Mouse (Mus musculus): ENCODE results near the gene Neurod6.
"Not testable (repeated sequence)": the region's sequence is repeated elsewhere in the genome, so short reads cannot be mapped to it uniquely, and the experiment has no call there.

Gene Neurod6

GRCm38 (mm10) chr6:55680974-55681373, at the start of gene Neurod6:
Gene Neurod6 (minus strand): TSS chr6:55681263.
- DNase-seq (ENCODE audit: low spot score in 2 of 2), result no peak

- DNase-seq (ENCODE audit: low spot score in 2 of 2), result peak in 1 of 2 experiments; percentile 2
These were observed 36.1 kb upstream of the Neurod6 start for GRCm38 (mm10) chr6:55717209-55717608.

GRCm38 (mm10) chr6:55715446-55715845, 34.4 kb upstream of the Neurod6 start:
- no peak for DNase-seq (ENCODE audit: low spot score in 2 of 2)

- not testable (repeated sequence) for DNase-seq (ENCODE audit: low spot score in 2 of 2)
These were observed 29.9 kb upstream of the Neurod6 start for GRCm38 (mm10) chr6:55710913-55711312.

GRCm38 (mm10) chr6:55704759-55705104, 23.7 kb upstream of the Neurod6 start:
- DNase-seq (ENCODE audit: low spot score in 2 of 2), result no peak

GRCm38 (mm10) chr6:55704061-55704758, 23.1 kb upstream of the Neurod6 start:
- DNase-seq (ENCODE audit: low spot score in 2 of 2), result no peak

- DNase-seq (ENCODE audit: low spot score in 2 of 2), result no peak
These were observed 19.6 kb upstream of the Neurod6 start for GRCm38 (mm10) chr6:55700392-55701386.

GRCm38 (mm10) chr6:55690015-55690531, 9.0 kb upstream of the Neurod6 start:
- no peak for DNase-seq (ENCODE audit: low spot score in 2 of 2)

- no peak for DNase-seq (ENCODE audit: low spot score in 2 of 2)
These were observed 2.4 kb upstream of the Neurod6 start for GRCm38 (mm10) chr6:55683506-55683905.

GRCm38 (mm10) chr6:55682886-55683285, 1.8 kb upstream of the Neurod6 start:
- DNase-seq (ENCODE audit: low spot score in 2 of 2), result no peak

- DNase-seq (ENCODE audit: low spot score in 2 of 2), result no peak
These were observed 2.4 kb downstream of the Neurod6 start for GRCm38 (mm10) chr6:55678571-55679185.

- DNase-seq (ENCODE audit: low spot score in 2 of 2), result no peak
These were observed 3.7 kb downstream of the Neurod6 start for GRCm38 (mm10) chr6:55677326-55677725.

GRCm38 (mm10) chr6:55676663-55677311, 4.3 kb downstream of the Neurod6 start:
- no peak for DNase-seq (ENCODE audit: low spot score in 2 of 2)

- DNase-seq (ENCODE audit: low spot score in 2 of 2), result no peak
These were observed 4.9 kb downstream of the Neurod6 start for GRCm38 (mm10) chr6:55676141-55676662.

GRCm38 (mm10) chr6:55667801-55668200, 13.3 kb downstream of the Neurod6 start:
- no peak for DNase-seq (ENCODE audit: low spot score in 2 of 2)

GRCm38 (mm10) chr6:55661126-55661915, 19.7 kb downstream of the Neurod6 start:
- no peak for DNase-seq (ENCODE audit: low spot score in 2 of 2)

GRCm38 (mm10) chr6:55649996-55650395, 31.1 kb downstream of the Neurod6 start:
- DNase-seq (ENCODE audit: low spot score in 2 of 2), result no peak

- no peak for DNase-seq (ENCODE audit: low spot score in 2 of 2)
These were observed 31.5 kb downstream of the Neurod6 start for GRCm38 (mm10) chr6:55649581-55649980.

GRCm38 (mm10) chr6:55648886-55649285, 32.2 kb downstream of the Neurod6 start:
- DNase-seq (ENCODE audit: low spot score in 2 of 2), result no peak

- DNase-seq (ENCODE audit: low spot score in 2 of 2), result no peak
These were observed 33.2 kb downstream of the Neurod6 start for GRCm38 (mm10) chr6:55647771-55648280.
